Mouse (Mus musculus): ENCODE results near the gene Fmnl2. TPM values are rescaled to one million over a fixed set of nuclear protein-coding genes. Genes with fewer than 3 reads are reported as not detected.

Gene Fmnl2
- polyA plus RNA-seq, 1 experiment = 5.7 TPM

DNA sequence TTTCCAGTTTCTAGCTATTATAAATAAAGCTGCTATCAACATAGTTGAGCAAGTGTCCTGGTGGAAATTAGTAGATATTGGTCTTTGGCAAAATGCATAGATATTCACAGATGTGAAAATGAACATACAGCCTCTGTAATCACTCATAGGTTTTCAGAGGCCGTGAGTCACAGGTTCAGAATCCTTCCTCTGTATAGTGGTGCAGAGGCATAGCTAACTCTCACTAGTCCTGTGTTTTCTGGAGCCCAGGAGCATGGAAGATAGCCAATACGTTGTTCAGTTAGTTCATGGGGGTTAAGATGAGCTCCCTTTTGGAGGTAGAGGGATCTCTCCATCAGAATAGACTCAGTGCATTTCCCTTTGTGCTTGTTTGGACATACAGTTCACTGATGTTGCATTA is 25.7 kb downstream of the Fmnl2 start:
- TF ChIP-seq POLR2A (IDR thresholded peaks at IDR 0.05; ENCODE audit: borderline replicate concordance, low read depth, low read length) (no peak), CTCF (IDR thresholded peaks at IDR 0.05; ENCODE audit: low read depth, low read length) (no peak)
- peaks cover 27% of the 10 kb centered on the region for H3K4me1 ChIP-seq (ENCODE audit: control insufficient read depth, insufficient read depth, low read length)
- no peak overlapping the region for H3K27ac ChIP-seq (ENCODE audit: insufficient read depth, low read depth, low read length)
- H3K4me3 ChIP-seq (ENCODE audit: insufficient read depth, low read length) = no peak overlapping the region

DNA sequence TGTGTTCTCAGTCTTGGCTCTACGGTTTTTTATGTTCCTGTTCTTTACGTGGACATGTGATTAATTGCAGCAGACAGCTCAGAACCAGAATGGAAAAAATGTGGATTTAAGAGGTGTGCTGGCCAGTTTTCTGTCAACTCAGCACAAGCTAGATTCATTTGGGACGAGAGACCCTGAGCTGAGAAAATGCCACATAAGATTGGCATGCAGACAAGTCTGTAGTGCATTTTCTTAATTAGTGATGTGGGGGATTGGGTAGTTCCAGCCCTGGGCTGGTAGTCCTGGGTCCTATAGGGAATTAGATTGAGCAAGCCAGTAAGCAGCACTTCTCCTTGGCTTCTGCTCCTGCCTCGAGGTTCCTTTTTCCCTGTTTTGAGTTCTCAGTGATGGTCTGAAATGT is 26.4 kb downstream of the Fmnl2 start:
- peak overlapping the region; percentile 76 for H3K27ac ChIP-seq (ENCODE audit: insufficient read depth, low read depth, low read length)
- H3K4me3 ChIP-seq (ENCODE audit: insufficient read depth, low read length) = no peak overlapping the region
- TF ChIP-seq POLR2A (IDR thresholded peaks at IDR 0.05; ENCODE audit: borderline replicate concordance, low read depth, low read length) (no peak), CTCF (IDR thresholded peaks at IDR 0.05; ENCODE audit: low read depth, low read length) (no peak)
- H3K4me1 ChIP-seq (ENCODE audit: control insufficient read depth, insufficient read depth, low read length) = peaks cover 27% of the 10 kb centered on the region

DNA sequence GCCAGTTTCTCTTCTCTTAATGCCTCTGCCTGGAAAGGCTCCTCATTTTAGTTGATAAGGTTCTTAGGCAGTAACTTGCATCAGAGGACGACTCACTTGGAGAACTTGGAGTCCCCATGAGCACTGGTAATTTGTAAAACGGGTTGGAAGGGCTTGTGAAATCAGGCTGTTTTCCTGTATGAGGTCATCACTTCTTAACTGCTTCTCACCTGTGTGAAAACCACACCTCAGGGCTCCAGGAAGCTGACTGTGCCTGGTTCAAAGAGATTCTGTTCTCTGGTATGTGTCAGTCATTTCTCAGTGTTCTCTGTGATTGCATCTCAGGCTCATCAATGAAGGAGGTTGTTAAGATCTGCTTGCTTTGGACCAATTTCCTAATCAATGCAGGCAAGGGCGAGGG is 27.4 kb downstream of the Fmnl2 start:
- H3K4me1 ChIP-seq (ENCODE audit: control insufficient read depth, insufficient read depth, low read length) = peaks cover 27% of the 10 kb centered on the region
- no peak overlapping the region for H3K4me3 ChIP-seq (ENCODE audit: insufficient read depth, low read length)
- H3K27ac ChIP-seq (ENCODE audit: insufficient read depth, low read depth, low read length) = peak overlapping the region; percentile 76
- no peak for TF ChIP-seq CTCF (IDR thresholded peaks at IDR 0.05; ENCODE audit: low read depth, low read length)
- no peak for TF ChIP-seq POLR2A (IDR thresholded peaks at IDR 0.05; ENCODE audit: borderline replicate concordance, low read depth, low read length)

DNA sequence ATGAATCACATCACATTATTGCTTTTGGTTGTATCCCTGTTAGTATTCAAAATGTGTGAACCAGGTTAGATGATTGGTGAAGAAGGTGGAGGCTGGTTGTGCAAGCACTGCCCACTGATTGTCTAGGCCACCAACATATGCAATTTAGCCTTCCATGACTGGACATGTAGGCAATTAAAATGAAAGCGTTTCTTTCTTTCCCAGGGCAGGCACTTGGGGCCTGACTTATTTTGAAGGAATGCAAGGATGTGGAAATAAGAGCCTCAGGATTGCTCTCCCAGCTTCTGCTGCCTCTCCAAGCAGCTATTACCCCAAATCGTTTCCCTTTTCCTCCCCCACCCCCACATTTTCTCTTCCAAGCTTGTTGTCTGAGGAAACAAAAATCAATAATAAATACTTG is 29.6 kb downstream of the Fmnl2 start:
- H3K4me3 ChIP-seq (ENCODE audit: insufficient read depth, low read length) = no peak overlapping the region
- peaks cover 34% of the 10 kb centered on the region for H3K4me1 ChIP-seq (ENCODE audit: control insufficient read depth, insufficient read depth, low read length)
- TF ChIP-seq POLR2A (IDR thresholded peaks at IDR 0.05; ENCODE audit: borderline replicate concordance, low read depth, low read length) (no peak), CTCF (IDR thresholded peaks at IDR 0.05; ENCODE audit: low read depth, low read length) (no peak)
- H3K27ac ChIP-seq (ENCODE audit: insufficient read depth, low read depth, low read length) = no peak overlapping the region

DNA sequence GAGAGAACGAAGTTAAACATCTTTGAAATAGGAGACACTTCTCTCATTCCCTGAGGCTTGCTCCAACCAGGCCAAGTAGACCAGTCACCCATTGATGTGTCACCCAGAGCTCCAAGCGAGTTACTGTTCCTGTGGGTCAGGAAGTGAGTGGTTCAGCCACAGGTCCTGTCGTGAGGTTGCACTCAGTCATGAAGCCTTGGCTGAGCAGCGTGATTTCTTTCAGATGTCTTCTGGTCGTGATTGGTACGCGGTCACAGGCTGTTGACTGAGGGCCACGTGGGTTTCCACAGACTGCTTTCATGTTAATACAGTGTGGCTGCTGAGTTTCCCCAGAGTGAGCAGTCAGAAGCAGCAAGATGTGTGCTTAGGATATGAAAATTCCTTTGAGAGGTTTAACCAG is 33.5 kb downstream of the Fmnl2 start:
- Histone ChIP-seq H3K27ac (ENCODE audit: insufficient read depth, low read depth, low read length) (no peak overlapping the region), H3K4me3 (ENCODE audit: insufficient read depth, low read length) (no peak overlapping the region), H3K4me1 (ENCODE audit: control insufficient read depth, insufficient read depth, low read length) (peaks cover 26% of the 10 kb centered on the region)
- TF ChIP-seq CTCF (IDR thresholded peaks at IDR 0.05; ENCODE audit: low read depth, low read length) (no peak), POLR2A (IDR thresholded peaks at IDR 0.05; ENCODE audit: borderline replicate concordance, low read depth, low read length) (no peak)

DNA sequence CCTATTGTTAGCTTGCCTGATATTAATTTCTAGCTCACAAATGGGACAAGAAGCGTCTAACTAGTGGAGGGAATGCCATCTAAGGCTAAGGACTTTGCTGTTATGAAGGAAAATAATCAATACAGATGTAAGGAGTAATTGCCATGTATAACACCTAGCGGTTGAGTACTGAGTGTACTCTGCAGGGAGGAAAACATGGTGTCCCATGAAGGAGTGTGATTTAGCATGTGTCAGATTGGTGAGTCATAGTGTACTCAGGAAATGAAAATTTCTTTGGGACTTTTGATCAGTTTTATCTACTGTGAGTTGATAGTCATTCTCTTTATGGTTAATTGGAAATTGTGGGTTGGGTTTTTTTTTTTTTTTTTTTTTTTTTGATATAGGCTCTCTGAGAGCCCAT is 34.1 kb downstream of the Fmnl2 start:
- Histone ChIP-seq H3K27ac (ENCODE audit: insufficient read depth, low read depth, low read length) (no peak overlapping the region), H3K4me1 (ENCODE audit: control insufficient read depth, insufficient read depth, low read length) (peaks cover 28% of the 10 kb centered on the region), H3K4me3 (ENCODE audit: insufficient read depth, low read length) (no peak overlapping the region)
- TF ChIP-seq CTCF (IDR thresholded peaks at IDR 0.05; ENCODE audit: low read depth, low read length) (no peak), POLR2A (IDR thresholded peaks at IDR 0.05; ENCODE audit: borderline replicate concordance, low read depth, low read length) (no peak)

DNA sequence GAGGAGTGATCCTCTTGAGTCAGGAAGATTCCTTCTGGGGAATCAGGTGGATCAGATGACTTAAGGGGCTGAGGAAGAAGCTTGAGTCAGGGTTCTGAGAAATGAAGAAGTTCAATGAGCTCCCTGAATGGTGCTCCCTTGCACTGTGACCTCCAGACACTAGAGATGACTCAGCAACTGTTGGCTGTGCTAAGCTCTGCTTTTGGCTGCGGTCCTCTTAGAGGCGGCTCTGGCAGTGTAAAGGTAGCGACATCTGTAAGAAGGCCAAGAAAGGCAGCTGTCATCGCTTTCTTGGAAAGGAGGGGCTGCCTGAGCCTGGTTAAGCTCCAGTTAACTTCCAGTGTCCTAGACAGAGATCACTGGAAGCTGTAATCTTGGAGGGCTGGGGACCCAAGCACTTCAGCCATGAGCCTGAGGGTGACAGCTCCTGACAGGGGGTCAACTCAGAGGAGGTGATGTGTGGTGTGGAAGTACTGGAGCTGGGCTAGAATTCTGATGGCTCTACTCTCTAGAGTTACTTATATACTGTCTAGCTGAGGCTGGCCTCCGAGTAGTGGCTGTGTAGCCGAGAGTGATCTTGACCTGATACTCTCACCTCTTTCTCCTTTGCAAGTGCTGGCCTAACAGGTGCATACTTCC is 37.4 kb downstream of the Fmnl2 start:
- Histone ChIP-seq H3K27ac (ENCODE audit: insufficient read depth, low read depth, low read length) (no peak overlapping the region), H3K4me1 (ENCODE audit: control insufficient read depth, insufficient read depth, low read length) (peaks cover 36% of the 10 kb centered on the region), H3K4me3 (ENCODE audit: insufficient read depth, low read length) (no peak overlapping the region)
- TF ChIP-seq POLR2A (IDR thresholded peaks at IDR 0.05; ENCODE audit: borderline replicate concordance, low read depth, low read length) (no peak), CTCF (IDR thresholded peaks at IDR 0.05; ENCODE audit: low read depth, low read length) (no peak)

DNA sequence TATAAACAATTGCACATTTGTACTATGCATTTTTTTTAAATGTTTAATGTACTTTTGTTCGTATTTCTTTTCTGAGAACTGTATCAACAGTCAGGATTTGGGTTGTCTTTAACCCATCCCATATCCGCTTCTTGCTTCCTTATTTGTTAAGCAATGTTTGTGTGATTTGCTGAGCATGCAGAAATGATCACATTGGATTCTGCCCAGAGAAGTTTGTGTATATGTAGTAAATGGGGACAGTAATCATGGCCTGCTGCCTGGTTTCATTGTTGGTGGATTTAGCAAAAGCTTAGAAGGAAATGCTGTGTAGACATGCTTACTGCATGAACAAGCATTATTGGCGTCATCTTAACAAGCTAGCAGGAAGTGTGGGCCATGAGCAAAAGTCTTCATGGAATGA is 39.3 kb downstream of the Fmnl2 start:
- peak overlapping the region; percentile 67 for H3K27ac ChIP-seq (ENCODE audit: insufficient read depth, low read depth, low read length)
- TF ChIP-seq CTCF (IDR thresholded peaks at IDR 0.05; ENCODE audit: low read depth, low read length) (no peak), POLR2A (IDR thresholded peaks at IDR 0.05; ENCODE audit: borderline replicate concordance, low read depth, low read length) (no peak)
- H3K4me1 ChIP-seq (ENCODE audit: control insufficient read depth, insufficient read depth, low read length) = peaks cover 30% of the 10 kb centered on the region
- no peak overlapping the region for H3K4me3 ChIP-seq (ENCODE audit: insufficient read depth, low read length)

DNA sequence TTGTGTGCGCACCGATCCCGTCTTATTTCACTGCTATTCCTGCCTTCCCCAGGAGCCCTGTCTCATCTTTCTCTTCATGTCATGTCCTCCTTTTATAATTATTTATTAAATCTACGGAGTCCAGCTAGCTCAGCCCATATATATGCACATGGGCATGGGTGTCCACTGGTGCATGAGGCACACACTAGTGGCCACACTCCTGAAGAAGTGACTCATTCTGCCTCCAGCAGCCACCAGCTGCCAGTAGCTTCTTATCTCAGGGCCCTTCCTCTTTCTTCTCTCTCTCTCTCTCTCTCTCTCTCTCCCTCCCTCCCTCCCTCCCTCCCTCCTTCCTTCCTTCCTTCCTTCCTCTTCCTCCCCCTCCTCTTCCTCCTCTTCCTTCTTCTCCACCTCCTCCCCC is 43.1 kb downstream of the Fmnl2 start:
- TF ChIP-seq CTCF (IDR thresholded peaks at IDR 0.05; ENCODE audit: low read depth, low read length) = no peak
- no peak for TF ChIP-seq POLR2A (IDR thresholded peaks at IDR 0.05; ENCODE audit: borderline replicate concordance, low read depth, low read length)
- Histone ChIP-seq H3K4me3 (ENCODE audit: insufficient read depth, low read length) (no peak overlapping the region), H3K27ac (ENCODE audit: insufficient read depth, low read depth, low read length) (no peak overlapping the region), H3K4me1 (ENCODE audit: control insufficient read depth, insufficient read depth, low read length) (peaks cover 18% of the 10 kb centered on the region)

DNA sequence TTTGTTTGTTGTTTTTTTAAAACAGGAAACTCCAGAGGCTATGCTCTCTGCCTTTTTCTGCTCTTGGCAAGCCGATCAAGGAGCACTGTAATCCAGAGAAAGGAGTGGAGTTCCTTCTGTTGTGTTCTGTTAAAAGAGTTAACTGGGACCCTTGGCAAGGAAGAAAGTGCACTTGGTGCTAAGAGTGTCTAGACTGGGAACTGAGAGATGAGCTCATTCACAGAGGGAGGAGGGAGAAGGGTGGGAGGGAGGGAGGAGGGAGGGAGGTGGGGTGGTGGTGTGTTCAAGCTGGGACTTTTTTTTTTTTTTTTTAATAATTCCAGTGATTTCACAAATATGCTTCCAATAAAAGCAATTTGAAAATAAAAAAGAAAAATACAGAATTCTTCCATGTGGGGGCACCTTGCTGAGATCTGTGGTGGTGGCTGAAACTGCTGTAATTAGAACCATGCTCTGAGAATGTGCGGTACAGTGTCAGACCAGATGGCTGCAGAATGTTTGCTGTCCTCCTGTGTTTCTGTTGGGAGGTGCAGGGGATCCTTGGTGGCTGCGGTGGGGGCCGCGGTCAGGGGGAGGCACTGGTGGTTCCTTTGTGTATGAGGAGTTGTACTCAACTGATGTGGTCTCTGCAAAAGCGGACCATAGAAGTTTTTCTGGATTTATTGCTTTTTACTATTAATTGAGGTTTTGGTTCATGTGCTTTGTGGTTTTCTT is 43.8 kb downstream of the Fmnl2 start:
- H3K27ac ChIP-seq (ENCODE audit: insufficient read depth, low read depth, low read length) = no peak overlapping the region
- no peak for TF ChIP-seq POLR2A (IDR thresholded peaks at IDR 0.05; ENCODE audit: borderline replicate concordance, low read depth, low read length)
- TF ChIP-seq CTCF (IDR thresholded peaks at IDR 0.05; ENCODE audit: low read depth, low read length) = no peak
- peaks cover 12% of the 10 kb centered on the region for H3K4me1 ChIP-seq (ENCODE audit: control insufficient read depth, insufficient read depth, low read length)
- no peak overlapping the region for H3K4me3 ChIP-seq (ENCODE audit: insufficient read depth, low read length)

Data from bone marrow macrophage, adult 2 months (primary cell).